Mouse (Mus musculus): ENCODE data around the gene Egfl6. TPM values are rescaled to one million over a fixed set of nuclear protein-coding genes. Genes with fewer than 3 reads are reported as not detected.

The Egfl6 gene
- polyA plus RNA-seq, 1 experiment from 2014 or later = 5.2 TPM

Other genes starting within 250 kb of the Egfl6 start
- 22.5 and 25.4 TPM in 2 replicates for gene Trappc2, start 145.1 kb downstream of the Egfl6 start, polyA plus RNA-seq (2015; fragmentation: Nextera tagmentation; extraction: Ambion mirVana)
- 4.8 and 5.8 TPM in 2 replicates for gene Ofd1, start 145.0 kb downstream of the Egfl6 start, polyA plus RNA-seq (2015; fragmentation: Nextera tagmentation; extraction: Ambion mirVana)
- 61.0 and 67.4 TPM in 2 replicates for gene Rab9, start 105.9 kb downstream of the Egfl6 start, polyA plus RNA-seq (2015; fragmentation: Nextera tagmentation; extraction: Ambion mirVana)
- gene Tceanc, start 67.2 kb downstream of the Egfl6 start, polyA plus RNA-seq (2015; fragmentation: Nextera tagmentation; extraction: Ambion mirVana) = 5.5 and 5.9 TPM in 2 replicates